Mouse (Mus musculus): Measurements from ENCODE around the gene Fam20a. TPM values are rescaled to one million over a fixed set of nuclear protein-coding genes. Genes with fewer than 3 reads are reported as not detected.
A peak's percentile ranks its signal among the peaks of the same experiment; 100 is the strongest.

Fam20a gene
- polyA plus RNA-seq, 2 experiments = 3.0 to 3.8 TPM

GRCm38 (mm10) chr11:109650788-109651565 lies 71.1 kb downstream of the Fam20a start:
- ATAC-seq (ENCODE audit: insufficient read depth) = peak; percentile 94
- Histone ChIP-seq H3K9ac (replicated peaks) (peak overlapping the region; percentile 88), H3K4me2 (ENCODE audit: low read depth) (peak overlapping the region; percentile 95), H3K9me3 (ENCODE audit: control insufficient read depth, low read length) (no peaks in the 10 kb centered on the region), H3K4me3 (ENCODE audit: insufficient read depth in 1 of 2, low read depth in 2 of 2, low read length in 2 of 2) (peak overlapping the region; percentile 70 to 84), H3K4me1 (replicated peaks; ENCODE audit: control insufficient read depth in 2 of 2, insufficient read depth in 2 of 2, low read length in 1 of 2) (peaks cover 24% of the 10 kb centered on the region in 2 experiments), H3K36me3 (replicated peaks; ENCODE audit: control insufficient read depth, insufficient read depth, low read depth) (peaks cover 21% of the 10 kb centered on the region), H3K27me3 (ENCODE audit: control insufficient read depth, insufficient read depth, low read length) (peaks cover 3% of the 10 kb centered on the region; the same call in 1 of the 2 replicates), H3K27ac (peak overlapping the region; percentile 71)
- whole genome bisulfite sequencing (ENCODE audit: insufficient replicate concordance) = under 1% methylated on average over 84 of the region's 90 CpGs
- peak; percentile 77 to 80 (median 77) for DNase-seq (ENCODE audit: low read depth in 3 of 3, low spot score in 3 of 3)
- TF ChIP-seq CTCF (IDR thresholded peaks at IDR 0.05; ENCODE audit: low read depth) (no peak), EP300 (IDR thresholded peaks at IDR 0.05; ENCODE audit: low read depth) (no peak)

GRCm38 (mm10) chr11:109649975-109650701 lies 71.9 kb downstream of the Fam20a start:
- H3K27ac ChIP-seq = no peak overlapping the region
- ATAC-seq (ENCODE audit: insufficient read depth) (peak; percentile 40), DNase-seq (ENCODE audit: low read depth in 3 of 3, low spot score in 3 of 3) (no peak)
- peaks cover 3% of the 10 kb centered on the region; the same call in 1 of the 2 replicates for H3K27me3 ChIP-seq (ENCODE audit: control insufficient read depth, insufficient read depth, low read length)
- H3K4me2 ChIP-seq (ENCODE audit: low read depth) = peak overlapping the region; percentile 95
- peak overlapping the region; percentile 61 to 84 for H3K4me3 ChIP-seq (ENCODE audit: insufficient read depth in 1 of 2, low read depth in 2 of 2, low read length in 2 of 2)
- WGBS (ENCODE audit: insufficient replicate concordance) = 2% methylated on average over 31 of the region's 31 CpGs
- H3K9ac ChIP-seq (replicated peaks) = peak overlapping the region; percentile 31; the same call in 1 of the 2 replicates
- H3K9me3 ChIP-seq (ENCODE audit: control insufficient read depth, low read length) = no peaks in the 10 kb centered on the region
- H3K36me3 ChIP-seq (replicated peaks; ENCODE audit: control insufficient read depth, insufficient read depth, low read depth) = peaks cover 15% of the 10 kb centered on the region
- H3K4me1 ChIP-seq (replicated peaks; ENCODE audit: control insufficient read depth in 2 of 2, insufficient read depth in 2 of 2, low read length in 1 of 2) = peaks cover 21% of the 10 kb centered on the region in 2 experiments
- TF ChIP-seq EP300 (IDR thresholded peaks at IDR 0.05; ENCODE audit: low read depth) = no peak
- no peak for TF ChIP-seq CTCF (IDR thresholded peaks at IDR 0.05; ENCODE audit: low read depth)

- DNase-seq (ENCODE audit: low read depth in 3 of 3, low spot score in 3 of 3) = no peak
- Histone ChIP-seq H3K9me3 (ENCODE audit: control insufficient read depth, low read length) (no peaks in the 10 kb centered on the region), H3K27ac (no peak within 1 kb of the TSS), H3K4me2 (ENCODE audit: low read depth) (peak within 1 kb of the TSS; percentile 95), H3K9ac (replicated peaks) (peak within 1 kb of the TSS; percentile 31; the same call in 1 of the 2 replicates), H3K27me3 (ENCODE audit: control insufficient read depth, insufficient read depth, low read length) (peaks cover 3% of the 10 kb centered on the region; the same call in 1 of the 2 replicates), H3K4me3 (ENCODE audit: insufficient read depth in 1 of 2, low read depth in 2 of 2, low read length in 2 of 2) (peak within 1 kb of the TSS; percentile 61 to 84), H3K4me1 (replicated peaks; ENCODE audit: control insufficient read depth in 2 of 2, insufficient read depth in 2 of 2, low read length in 1 of 2) (peaks cover 20 to 21% of the 10 kb centered on the region in 2 experiments), H3K36me3 (replicated peaks; ENCODE audit: control insufficient read depth, insufficient read depth, low read depth) (peaks cover 8% of the 10 kb centered on the region)
- WGBS (ENCODE audit: insufficient replicate concordance) = 5% methylated on average over 8 of the region's 8 CpGs
- ATAC-seq (ENCODE audit: insufficient read depth) = no peak
- TF ChIP-seq CTCF (IDR thresholded peaks at IDR 0.05; ENCODE audit: low read depth) (no peak), EP300 (IDR thresholded peaks at IDR 0.05; ENCODE audit: low read depth) (no peak)
Measured at GRCm38 (mm10) chr11:109649206-109649605, 72.9 kb downstream of the Fam20a start, which contains the start of gene Prkar1a. Gene Prkar1a, plus strand, starts transcription at chr11:109649405.

GRCm38 (mm10) chr11:109648510-109648909 lies 73.6 kb downstream of the Fam20a start:
- Histone ChIP-seq H3K27ac (no peak overlapping the region), H3K4me3 (ENCODE audit: insufficient read depth in 1 of 2, low read depth in 2 of 2, low read length in 2 of 2) (no peak overlapping the region), H3K4me2 (ENCODE audit: low read depth) (no peak overlapping the region; the same call in 1 of the 2 replicates), H3K9me3 (ENCODE audit: control insufficient read depth, low read length) (no peaks in the 10 kb centered on the region), H3K4me1 (replicated peaks; ENCODE audit: control insufficient read depth in 2 of 2, insufficient read depth in 2 of 2, low read length in 1 of 2) (peaks cover 20 to 21% of the 10 kb centered on the region in 2 experiments), H3K27me3 (ENCODE audit: control insufficient read depth, insufficient read depth, low read length) (peaks cover 3% of the 10 kb centered on the region; the same call in 1 of the 2 replicates), H3K36me3 (replicated peaks; ENCODE audit: control insufficient read depth, insufficient read depth, low read depth) (peaks cover 1% of the 10 kb centered on the region), H3K9ac (replicated peaks) (no peak overlapping the region)
- WGBS (ENCODE audit: insufficient replicate concordance) = 17% methylated on average over 7 of the region's 7 CpGs
- no peak for ATAC-seq (ENCODE audit: insufficient read depth)
- no peak for TF ChIP-seq CTCF (IDR thresholded peaks at IDR 0.05; ENCODE audit: low read depth)
- no peak for TF ChIP-seq EP300 (IDR thresholded peaks at IDR 0.05; ENCODE audit: low read depth)
- DNase-seq (ENCODE audit: low read depth in 3 of 3, low spot score in 3 of 3) = no peak

Measured in liver, embryonic 14.5 days (tissue).